ENCODE assay signal across 8 mouse cellular contexts in genomic region chr4:155705592-155705929, GRCm38 (mm10). TPM values are rescaled to one million over a fixed set of nuclear protein-coding genes. Genes with fewer than 3 reads are reported as not detected.
DNase-seq lines count a peak whose midpoint lies in the region; ATAC-seq lines count a peak whose summit lies in the region.

No protein-coding gene starts in this region.

- DNase-seq in heart, postnatal 36 days = no peak
- peak; percentile 60 for DNase-seq in MN1 (ENCODE audit: low spot score)
- peak; percentile 17 for DNase-seq in lung, postnatal 36 days
- no peak for DNase-seq in urinary bladder, postnatal 14 days (ENCODE audit: low spot score)
- DNase-seq in natural killer cell, adult 2 months (ENCODE audit: low spot score in 2 of 2) = no peak

- no peak for ATAC-seq in heart, embryonic 16.5 days (replicated peaks; ENCODE audit: extremely low read depth, insufficient read depth, low FRiP score)
- ATAC-seq in forebrain, embryonic 16.5 days = no peak
- ATAC-seq in cerebellum, adult (ENCODE audit: insufficient number of reproducible peaks, low FRiP score, low TSS enrichment) = no peak

- H3K4me2 ChIP-seq in heart, embryonic 16.5 days (ENCODE audit: low read depth, low read length) = peak overlapping the region; percentile 80
- peak overlapping the region; percentile 72 for H3K4me2 ChIP-seq in forebrain, embryonic 16.5 days (ENCODE audit: low read length)

- peaks cover 13% of the 10 kb centered on the region for H3K4me1 ChIP-seq in heart, embryonic 16.5 days (ENCODE audit: control insufficient read depth, insufficient read depth, low read length)
- peaks cover 12% of the 10 kb centered on the region for H3K4me1 ChIP-seq in forebrain, embryonic 16.5 days (replicated peaks; ENCODE audit: control insufficient read depth, insufficient read depth, low read length)

- no peaks in the 10 kb centered on the region for H3K36me3 ChIP-seq in heart, embryonic 16.5 days (ENCODE audit: control insufficient read depth, insufficient read depth)
- no peaks in the 10 kb centered on the region for H3K36me3 ChIP-seq in forebrain, embryonic 16.5 days (ENCODE audit: control insufficient read depth, insufficient read depth)

- H3K27ac ChIP-seq in heart, embryonic 16.5 days (ENCODE audit: low read length) = peak overlapping the region; percentile 97
- H3K27ac ChIP-seq in forebrain, embryonic 16.5 days (ENCODE audit: low read length) = peak overlapping the region; percentile 97

- WGBS in heart, embryonic 16.5 days = under 1% methylated on average over 19 of the region's 19 CpGs
- under 1% methylated on average over 19 of the region's 19 CpGs for WGBS in forebrain, embryonic 16.5 days

- H3K27me3 ChIP-seq in heart, embryonic 16.5 days (ENCODE audit: control insufficient read depth, insufficient read depth, low read length) = no peaks in the 10 kb centered on the region
- no peaks in the 10 kb centered on the region for H3K27me3 ChIP-seq in forebrain, embryonic 16.5 days (replicated peaks; ENCODE audit: control insufficient read depth, insufficient read depth, low read length)

- peak overlapping the region; percentile 96 for H3K9ac ChIP-seq in heart, embryonic 16.5 days (ENCODE audit: low read length)
- peak overlapping the region; percentile 90 for H3K9ac ChIP-seq in forebrain, embryonic 16.5 days (replicated peaks; ENCODE audit: low read depth, low read length)

- no peaks in the 10 kb centered on the region for H3K9me3 ChIP-seq in heart, embryonic 16.5 days (replicated peaks; ENCODE audit: control insufficient read depth, low read length)
- no peaks in the 10 kb centered on the region for H3K9me3 ChIP-seq in forebrain, embryonic 16.5 days (ENCODE audit: control insufficient read depth, low read length)

- intact Hi-C loops in heart, postnatal 36 days (cut with DNase I) = loop anchor here (2.0 kb wide), 1 partner anchor 81 kb away; the partner anchor contains the start of gene Cdk11b

- peak overlapping the region; percentile 94 for H3K4me3 ChIP-seq in heart, embryonic 16.5 days (ENCODE audit: low read length)
- H3K4me3 ChIP-seq in forebrain, embryonic 16.5 days (replicated peaks; ENCODE audit: low read length) = peak overlapping the region; percentile 93

RNA-seq across cellular contexts. Expression of gene Ssu72, which starts 1.0 kb away (rescaled TPM):
- polyA plus RNA-seq in heart, embryonic 16.5 days (2015; fragmentation: Nextera tagmentation; extraction: Ambion mirVana) = 106 and 111 TPM in 2 replicates
- 10 to 100 TPM; 43.5 to 45.6 TPM for total RNA-seq in heart, postnatal 36 days (2021)
- 134 and 150 TPM in 2 replicates for polyA plus RNA-seq in forebrain, embryonic 16.5 days (2015; fragmentation: Nextera tagmentation; extraction: Ambion mirVana)

RNA-seq across cellular contexts. Expression of gene Fndc10, which starts 11.4 kb away (rescaled TPM):
- polyA plus RNA-seq in heart, embryonic 16.5 days (2015; fragmentation: Nextera tagmentation; extraction: Ambion mirVana) = 1.1 and 1.4 TPM in 2 replicates
- 1 to 10 TPM; 1.2 to 1.6 TPM for total RNA-seq in heart, postnatal 36 days (2021)
- polyA plus RNA-seq in forebrain, embryonic 16.5 days (2015; fragmentation: Nextera tagmentation; extraction: Ambion mirVana) = 4.8 and 7.5 TPM in 2 replicates

RNA-seq across cellular contexts. Expression of gene Tmem240, which starts 29.0 kb away (rescaled TPM):
- polyA plus RNA-seq in heart, embryonic 16.5 days (2015; fragmentation: Nextera tagmentation; extraction: Ambion mirVana) = 0.54 and 0.59 TPM in 2 replicates
- under 1 TPM; 0.19 to 0.42 TPM for total RNA-seq in heart, postnatal 36 days (2021)
- 7.3 and 11.4 TPM in 2 replicates for polyA plus RNA-seq in forebrain, embryonic 16.5 days (2015; fragmentation: Nextera tagmentation; extraction: Ambion mirVana)

RNA-seq across cellular contexts. Expression of gene Mib2, which starts 36.6 kb away (rescaled TPM):
- polyA plus RNA-seq in heart, embryonic 16.5 days (2015; fragmentation: Nextera tagmentation; extraction: Ambion mirVana) = 18.2 and 19.6 TPM in 2 replicates
- total RNA-seq in heart, postnatal 36 days (2021) = 10 to 100 TPM; 25.3 to 29.9 TPM
- 49.8 and 63.1 TPM in 2 replicates for polyA plus RNA-seq in forebrain, embryonic 16.5 days (2015; fragmentation: Nextera tagmentation; extraction: Ambion mirVana)

RNA-seq across cellular contexts. Expression of gene Mmp23, which starts 52.4 kb away (rescaled TPM):
- polyA plus RNA-seq in heart, embryonic 16.5 days (2015; fragmentation: Nextera tagmentation; extraction: Ambion mirVana) = 56.6 and 63.4 TPM in 2 replicates
- 10 to 100 TPM in 1 of 2 experiments, 1 to 10 TPM in 1; 9.3 to 10.5 TPM for total RNA-seq in heart, postnatal 36 days (2021)
- 3.0 and 3.2 TPM in 2 replicates for polyA plus RNA-seq in forebrain, embryonic 16.5 days (2015; fragmentation: Nextera tagmentation; extraction: Ambion mirVana)

Comparison
In these comparisons a context has a peak if more than half of its experiments do, and no peak if none do; other contexts are left out.
1. DNase-seq: peak in MN1 (single experiment) and lung, postnatal 36 days (single experiment); none in heart, postnatal 36 days (0 of 2), urinary bladder, postnatal 14 days (single experiment) and natural killer cell, adult 2 months (0 of 2).